Comparison of ENCODE assay signal across 9 mouse cellular contexts in genomic region chr8:111343225-111343624, GRCm38 (mm10). TPM values are rescaled to one million over a fixed set of nuclear protein-coding genes. Genes with fewer than 3 reads are reported as not detected.
DNase-seq lines count a peak whose midpoint lies in the region; ATAC-seq and TF ChIP-seq lines count a peak whose summit lies in the region.
"Had no signal": no experiment of that assay in that cellular context is flagged by ENCODE, and none has a peak within 500 bp of the region (broad histone marks: within the 10 kb centered on the region; RNA-seq: fewer than 3 reads in every experiment).

No protein-coding gene starts in this region.

- no peak overlapping the region for H3K9ac ChIP-seq in lung, postnatal 0 days (replicated peaks; ENCODE audit: low read depth)
- H3K9ac ChIP-seq: liver, embryonic 15.5 days had no signal

- H3K27ac ChIP-seq in lung, postnatal 0 days (ENCODE audit: low read length) = no peak overlapping the region
- H3K27ac ChIP-seq: liver, embryonic 15.5 days had no signal

- no peak overlapping the region for H3K4me2 ChIP-seq in lung, postnatal 0 days (replicated peaks; ENCODE audit: low read depth, low read length)
- H3K4me2 ChIP-seq: liver, embryonic 15.5 days had no signal

- peak; percentile 98 for TF ChIP-seq CTCF in lung, postnatal 0 days (IDR thresholded peaks at IDR 0.05)

- peak; percentile 81 for ATAC-seq in granulocyte monocyte progenitor cell, adult 5-6 weeks (replicated peaks; ENCODE audit: poor library complexity, severe bottlenecking)
- ATAC-seq in lung, postnatal 0 days = peak; percentile 63

- WGBS in large intestine, adult 2 months = 2% methylated on average over 5 of the region's 5 CpGs
- WGBS in lung, postnatal 0 days = 5% methylated on average over 5 of the region's 5 CpGs

- peak; percentile 87 for DNase-seq in CD4-positive, CD25-positive, alpha-beta regulatory T cell, adult 2 months (ENCODE audit: low read depth, low spot score)
- peak; percentile 38 for DNase-seq in WW6 (ENCODE audit: low read depth, low spot score)
- DNase-seq in cerebellum, postnatal 36 days = peak; percentile 83 to 84
- peak; percentile 59 for DNase-seq in large intestine, adult 2 months (ENCODE audit: low read depth, low spot score)
- peak; percentile 84 for DNase-seq in lung, postnatal 0 days (ENCODE audit: low spot score)
- peak; percentile 39 to 51 for DNase-seq in right cerebral cortex, postnatal 36 days (ENCODE audit: low spot score in 2 of 2)
- DNase-seq in urinary bladder, postnatal 36 days (ENCODE audit: low spot score in 2 of 2) = peak; percentile 70 to 85

- H3K4me1 ChIP-seq in lung, postnatal 0 days (ENCODE audit: insufficient read depth, low read depth, low read length) = no peaks in the 10 kb centered on the region; the same call in 1 of the 2 replicates

- no peak for TF ChIP-seq EP300 in lung, postnatal 0 days (IDR thresholded peaks at IDR 0.05)

- no peaks in the 10 kb centered on the region for H3K9me3 ChIP-seq in lung, postnatal 0 days (ENCODE audit: low read length)
- H3K9me3 ChIP-seq: liver, embryonic 15.5 days had no signal

- no peaks in the 10 kb centered on the region for H3K27me3 ChIP-seq in lung, postnatal 0 days (replicated peaks; ENCODE audit: insufficient read depth, low read length)
- H3K27me3 ChIP-seq: liver, embryonic 15.5 days had no signal

- H3K4me3 ChIP-seq in lung, postnatal 0 days (ENCODE audit: low read depth, low read length) = no peak overlapping the region
- H3K4me3 ChIP-seq: liver, embryonic 15.5 days had no signal

- no peaks in the 10 kb centered on the region for H3K36me3 ChIP-seq in lung, postnatal 0 days (ENCODE audit: insufficient read depth, low read length)
- H3K36me3 ChIP-seq: liver, embryonic 15.5 days had no signal

RNA-seq across cellular contexts. Expression of gene Mlkl, which starts 5.2 kb away (rescaled TPM):
- 69.6 and 84.6 TPM in 2 replicates for total RNA-seq in granulocyte monocyte progenitor cell, adult 5-6 weeks (2014; fragmentation: Nextera tagmentation)
- total RNA-seq in granulocyte monocyte progenitor cell, adult 5-6 weeks (2017) = 79.5 and 106 TPM in 2 replicates
- 3.8 and 5.4 TPM in 2 replicates for polyA plus RNA-seq in large intestine, adult 2 months (2012; rRNA removed)
- polyA plus RNA-seq in lung, postnatal 0 days (2015; fragmentation: Nextera tagmentation; extraction: Ambion mirVana) = 5.2 and 5.5 TPM in 2 replicates

RNA-seq across cellular contexts. Expression of gene Rfwd3, which starts 43.2 kb away (rescaled TPM):
- total RNA-seq in granulocyte monocyte progenitor cell, adult 5-6 weeks (2014; fragmentation: Nextera tagmentation) = 73.8 and 74.6 TPM in 2 replicates
- total RNA-seq in granulocyte monocyte progenitor cell, adult 5-6 weeks (2017) = 72.6 and 77.3 TPM in 2 replicates
- 13.5 and 19.7 TPM in 2 replicates for polyA plus RNA-seq in large intestine, adult 2 months (2012; rRNA removed)
- 10.5 and 13.4 TPM in 2 replicates for polyA plus RNA-seq in lung, postnatal 0 days (2015; fragmentation: Nextera tagmentation; extraction: Ambion mirVana)

RNA-seq across cellular contexts. Expression of gene Fa2h, which starts 50.4 kb away (rescaled TPM):
- not detected in 2 replicates for total RNA-seq in granulocyte monocyte progenitor cell, adult 5-6 weeks (2014; fragmentation: Nextera tagmentation)
- not detected in 2 replicates for total RNA-seq in granulocyte monocyte progenitor cell, adult 5-6 weeks (2017)
- 0.18 and 1.0 TPM in 2 replicates for polyA plus RNA-seq in large intestine, adult 2 months (2012; rRNA removed)
- 0.05 and 0.12 TPM in 2 replicates for polyA plus RNA-seq in lung, postnatal 0 days (2015; fragmentation: Nextera tagmentation; extraction: Ambion mirVana)
- polyA plus RNA-seq: liver, embryonic 15.5 days had no signal
